Mouse (Mus musculus): Measurements from ENCODE around the gene Gm21897. TPM values are rescaled to one million over a fixed set of nuclear protein-coding genes. Genes with fewer than 3 reads are reported as not detected.
"Not testable (repeated sequence)": the region's sequence is repeated elsewhere in the genome, so short reads cannot be mapped to it uniquely, and the experiment has no call there.

The Gm21897 gene
- total RNA-seq (2015; ENCODE audit: low replicate concordance) (not detected in 2 replicates), total RNA-seq (2017; ENCODE audit: low replicate concordance) (0.30 TPM in 1 of 2 replicates, not detected in the other)

DNA sequence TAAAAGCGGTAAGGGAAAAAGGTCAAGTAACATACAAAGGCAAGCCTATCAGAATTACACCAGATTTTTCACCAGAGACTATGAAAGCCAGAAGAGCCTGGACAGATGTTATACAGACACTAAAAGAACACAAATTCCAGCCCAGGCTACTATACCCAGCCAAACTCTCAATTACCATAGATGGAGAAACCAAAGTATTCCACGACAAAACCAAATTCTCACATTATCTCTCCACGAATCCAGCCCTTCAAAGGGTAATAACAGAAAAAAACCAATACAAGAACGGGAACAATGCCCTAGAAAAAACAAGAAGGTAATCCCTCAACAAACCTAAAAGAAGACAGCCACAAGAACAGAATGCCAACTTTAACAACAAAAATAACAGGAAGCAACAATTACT, at the start of gene Gm21897:
Gene Gm21897 (plus strand): TSS at position 301 of the 400 bp plus-strand sequence.
- not testable (repeated sequence) for ATAC-seq (replicated peaks; ENCODE audit: low FRiP score, poor library complexity, severe bottlenecking)

GRCm38 (mm10) chr16:15272291-15272690, 45.0 kb upstream of the Gm21897 start:
- ATAC-seq (replicated peaks; ENCODE audit: low FRiP score, poor library complexity, severe bottlenecking) = no peak

DNA sequence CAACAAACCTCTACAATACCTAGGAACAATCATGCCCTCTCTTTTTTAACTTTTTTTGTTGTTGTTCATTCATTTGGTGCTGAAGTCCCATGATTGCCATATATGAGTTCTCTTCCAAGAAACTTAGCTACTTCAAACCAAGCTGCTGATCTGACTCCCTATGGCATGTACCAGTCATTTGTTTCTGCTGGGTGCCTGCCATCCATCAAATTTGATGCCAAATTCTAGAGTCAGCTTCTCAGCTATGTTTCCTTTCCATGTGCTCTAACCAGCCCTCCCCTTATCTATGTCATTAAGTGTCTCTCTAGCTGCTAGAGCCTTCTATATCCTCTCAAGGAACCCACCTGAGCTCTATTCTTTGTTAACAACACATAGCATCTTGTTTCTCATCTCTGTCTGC, 39.8 kb upstream of the Gm21897 start:
- no peak for ATAC-seq (replicated peaks; ENCODE audit: low FRiP score, poor library complexity, severe bottlenecking)

- no peak for ATAC-seq (replicated peaks; ENCODE audit: low FRiP score, poor library complexity, severe bottlenecking)
Measured at GRCm38 (mm10) chr16:15293041-15293440, 24.2 kb upstream of the Gm21897 start.

GRCm38 (mm10) chr16:15294289-15294688, 23.0 kb upstream of the Gm21897 start:
- no peak for ATAC-seq (replicated peaks; ENCODE audit: low FRiP score, poor library complexity, severe bottlenecking)

DNA sequence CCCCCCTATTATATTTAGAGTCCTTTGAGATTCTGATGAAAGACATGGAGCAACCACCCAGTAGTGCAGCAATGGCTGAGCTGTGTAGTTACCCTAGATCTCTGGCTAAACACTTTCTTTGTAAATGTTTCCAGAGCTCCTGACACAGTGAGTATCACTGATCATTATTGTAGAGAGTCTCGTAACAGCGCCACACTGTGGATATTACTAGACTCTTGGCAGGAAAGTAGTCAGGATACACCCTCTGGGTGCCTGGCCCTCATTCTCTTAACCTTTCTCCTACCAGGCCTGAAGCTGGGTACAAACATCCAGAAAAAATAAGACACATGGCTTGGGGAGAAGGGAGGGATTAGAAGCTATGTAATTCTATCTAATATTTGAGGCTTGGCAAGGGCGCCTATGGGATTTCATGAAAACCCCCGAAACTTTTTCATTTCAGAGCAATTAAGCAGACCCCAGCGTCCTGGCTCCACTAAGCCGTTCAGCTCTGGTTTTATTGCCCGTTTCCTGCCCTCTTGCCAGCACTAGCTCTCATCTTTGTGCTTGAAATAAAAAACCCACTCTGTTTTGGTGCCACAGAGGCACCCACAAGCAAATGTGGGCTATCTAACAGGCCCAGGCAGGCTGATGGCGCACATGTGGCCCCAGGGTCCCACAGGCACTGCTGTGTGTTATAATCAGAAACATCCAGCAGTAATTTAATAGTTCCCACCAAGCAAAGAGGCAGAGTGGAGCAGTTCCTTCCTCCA, 22.2 kb upstream of the Gm21897 start:
- no peak for ATAC-seq (replicated peaks; ENCODE audit: low FRiP score, poor library complexity, severe bottlenecking)

DNA sequence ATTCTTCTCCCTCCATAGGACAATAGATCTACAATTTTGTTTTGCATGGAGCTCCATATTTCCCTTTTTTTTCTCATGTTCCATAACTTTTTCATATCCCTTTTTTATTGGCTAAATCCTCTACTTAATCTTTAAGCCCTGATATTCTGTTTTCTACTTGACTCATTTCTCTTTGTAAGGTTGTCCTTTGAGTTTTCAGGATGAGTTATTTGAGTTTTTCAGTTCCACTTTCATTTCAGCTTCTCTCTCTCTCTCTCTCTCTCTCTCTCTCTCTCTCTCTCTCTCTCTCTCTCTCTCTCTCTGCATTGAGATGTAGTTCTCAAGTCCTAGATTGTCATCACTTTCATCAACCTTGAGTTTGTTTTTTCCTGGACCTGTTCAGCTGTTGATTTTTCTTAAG, 17.3 kb downstream of the Gm21897 start:
- no peak for ATAC-seq (replicated peaks; ENCODE audit: low FRiP score, poor library complexity, severe bottlenecking)

- ATAC-seq (replicated peaks; ENCODE audit: low FRiP score, poor library complexity, severe bottlenecking) = no peak
Measured at GRCm38 (mm10) chr16:15339051-15339450, 21.8 kb downstream of the Gm21897 start.

GRCm38 (mm10) chr16:15346045-15346444, 28.8 kb downstream of the Gm21897 start:
- ATAC-seq (replicated peaks; ENCODE audit: low FRiP score, poor library complexity, severe bottlenecking) = no peak

GRCm38 (mm10) chr16:15349381-15349780, 32.1 kb downstream of the Gm21897 start:
- no peak for ATAC-seq (replicated peaks; ENCODE audit: low FRiP score, poor library complexity, severe bottlenecking)

GRCm38 (mm10) chr16:15351301-15351700, 34.0 kb downstream of the Gm21897 start:
- no peak for ATAC-seq (replicated peaks; ENCODE audit: low FRiP score, poor library complexity, severe bottlenecking)

DNA sequence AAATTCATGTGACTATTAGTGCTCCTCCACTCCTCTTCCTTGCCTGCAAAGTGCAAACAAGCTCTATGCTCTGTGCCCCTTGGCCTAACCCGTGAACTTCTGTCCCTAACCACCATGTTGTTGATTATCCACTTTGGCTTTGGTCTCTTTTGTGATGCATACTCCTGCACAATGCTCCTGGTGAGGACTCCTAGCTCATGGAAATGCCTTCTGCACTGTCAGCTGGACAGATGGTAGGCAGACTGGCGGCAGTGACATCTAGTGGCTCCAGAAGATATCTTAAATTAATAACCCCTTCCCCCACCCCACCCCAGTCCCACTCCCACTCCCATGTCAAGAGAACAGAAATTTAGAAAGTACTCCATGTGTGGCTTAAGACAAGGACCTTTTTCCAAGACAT, 35.1 kb downstream of the Gm21897 start:
- ATAC-seq (replicated peaks; ENCODE audit: low FRiP score, poor library complexity, severe bottlenecking) = no peak

DNA sequence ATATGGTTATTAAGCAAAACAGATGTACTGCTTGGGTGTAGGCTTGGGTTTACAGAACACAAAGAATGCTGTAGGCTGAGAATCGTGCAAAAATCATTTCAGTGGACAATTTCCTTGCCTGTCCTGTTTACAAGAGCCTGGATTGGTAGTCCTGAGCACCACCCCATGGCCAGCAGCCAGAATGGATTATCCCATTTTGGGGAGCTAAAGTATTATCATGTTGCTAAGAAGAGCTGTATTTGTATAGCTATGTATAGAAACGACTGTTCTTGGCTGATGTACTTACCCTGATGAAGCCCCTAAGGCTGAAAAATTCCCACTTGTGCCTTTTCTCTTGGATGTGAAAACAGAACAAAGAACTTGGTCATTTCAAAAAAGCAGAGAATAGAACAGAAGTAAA, 37.6 kb downstream of the Gm21897 start:
- no peak for ATAC-seq (replicated peaks; ENCODE audit: low FRiP score, poor library complexity, severe bottlenecking)

DNA sequence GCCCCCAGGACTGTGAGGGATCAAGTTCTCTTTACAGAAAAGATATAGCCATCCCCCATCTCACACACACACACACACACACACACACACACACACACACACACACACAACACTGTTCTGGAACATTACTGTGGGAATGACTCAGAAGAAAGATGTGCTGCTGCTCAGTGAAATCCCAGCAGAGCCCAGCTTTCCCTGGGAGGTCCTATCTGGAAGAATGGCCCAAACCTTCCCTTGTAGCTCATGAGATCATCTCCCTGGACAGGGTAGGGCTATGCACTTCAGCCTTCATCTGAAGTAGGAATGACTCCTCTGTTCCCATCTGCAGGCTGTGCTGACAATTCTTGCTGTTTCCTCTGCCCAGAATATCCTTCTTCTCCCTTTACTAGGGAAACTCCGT, 38.1 kb downstream of the Gm21897 start:
- ATAC-seq (replicated peaks; ENCODE audit: low FRiP score, poor library complexity, severe bottlenecking) = no peak

DNA sequence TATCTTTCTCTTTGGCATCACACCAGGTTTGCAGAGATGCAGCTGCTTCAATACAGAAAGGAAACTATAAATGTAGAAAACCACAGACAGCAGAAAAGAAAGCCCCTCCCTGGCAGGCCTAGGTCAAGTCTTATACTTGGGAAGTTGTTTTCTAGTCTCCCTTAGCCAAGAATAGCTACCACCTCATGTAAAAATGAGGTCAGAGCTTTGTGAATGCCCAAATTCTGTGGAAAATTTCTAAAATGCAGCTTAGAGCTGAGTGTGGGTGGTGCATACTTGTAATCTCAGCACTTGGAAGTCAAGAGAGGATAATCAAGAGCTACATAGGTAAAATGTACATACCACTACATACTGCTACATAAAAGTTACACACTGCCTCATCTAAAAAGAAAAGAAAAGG, 40.5 kb downstream of the Gm21897 start:
- no peak for ATAC-seq (replicated peaks; ENCODE audit: low FRiP score, poor library complexity, severe bottlenecking)

DNA sequence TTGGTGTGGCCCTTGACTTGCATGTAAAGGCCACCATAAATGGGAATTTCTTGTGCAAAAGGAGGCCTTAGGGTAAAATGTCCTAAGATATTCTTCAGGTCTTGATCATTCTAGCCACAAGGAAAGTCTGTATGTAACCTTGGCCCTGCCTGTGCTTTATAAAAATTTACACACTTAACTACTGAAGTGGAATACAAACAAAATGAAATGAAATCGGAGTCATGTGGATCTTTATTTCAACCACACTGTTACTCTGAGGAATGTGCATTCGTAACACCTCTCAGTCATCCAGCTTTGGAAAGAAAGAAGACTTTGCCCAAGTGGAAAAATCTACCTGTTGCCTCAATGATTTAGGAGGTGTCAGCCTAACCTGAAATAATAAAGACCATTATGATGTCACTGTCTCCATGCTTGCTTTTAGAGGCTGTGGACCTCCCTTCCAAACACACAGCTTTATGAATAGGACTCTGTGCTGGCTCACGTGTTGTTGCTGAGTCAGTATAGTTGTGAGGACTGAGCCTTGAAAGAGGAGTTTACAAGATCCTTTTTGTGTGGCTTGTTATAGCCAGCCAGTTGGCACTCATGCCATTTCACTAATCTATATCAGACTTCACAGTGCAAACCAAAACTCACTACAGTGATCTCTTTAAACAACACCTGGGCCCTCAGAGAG, 42.0 kb downstream of the Gm21897 start:
- ATAC-seq (replicated peaks; ENCODE audit: low FRiP score, poor library complexity, severe bottlenecking) = no peak

DNA sequence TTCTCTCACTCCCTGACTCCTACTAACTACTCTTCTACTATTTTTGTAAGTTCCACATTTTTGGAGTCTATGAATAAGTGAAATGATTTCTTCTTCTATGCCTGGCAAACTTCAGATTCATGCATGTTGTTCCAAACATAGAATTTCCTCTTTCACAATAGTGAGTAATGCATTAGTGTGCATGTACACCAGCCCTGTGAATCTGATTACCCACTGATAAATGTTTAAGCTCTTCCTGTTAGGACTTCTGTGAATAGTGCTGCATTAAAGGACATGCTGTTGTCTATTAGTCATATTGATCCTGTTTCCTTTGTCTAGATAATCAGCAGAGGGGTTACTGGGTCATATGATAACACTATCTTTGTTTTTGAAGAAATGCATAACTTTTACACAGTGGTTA, 43.6 kb downstream of the Gm21897 start:
- no peak for ATAC-seq (replicated peaks; ENCODE audit: low FRiP score, poor library complexity, severe bottlenecking)

All from erythroid progenitor cell, adult 5-6 weeks (primary cell).